Mouse (Mus musculus): Measurements from ENCODE around the gene Ncoa7.

The Ncoa7 gene

GRCm38 (mm10) chr10:30745238-30745974, 57.7 kb downstream of the Ncoa7 start:
- no peak for DNase-seq (ENCODE audit: low read depth)

GRCm38 (mm10) chr10:30743275-30743674, 59.9 kb downstream of the Ncoa7 start:
- no peak for DNase-seq (ENCODE audit: low read depth)

- DNase-seq (ENCODE audit: low read depth): no peak
Measured at GRCm38 (mm10) chr10:30738403-30738802, 64.7 kb downstream of the Ncoa7 start.

DNA sequence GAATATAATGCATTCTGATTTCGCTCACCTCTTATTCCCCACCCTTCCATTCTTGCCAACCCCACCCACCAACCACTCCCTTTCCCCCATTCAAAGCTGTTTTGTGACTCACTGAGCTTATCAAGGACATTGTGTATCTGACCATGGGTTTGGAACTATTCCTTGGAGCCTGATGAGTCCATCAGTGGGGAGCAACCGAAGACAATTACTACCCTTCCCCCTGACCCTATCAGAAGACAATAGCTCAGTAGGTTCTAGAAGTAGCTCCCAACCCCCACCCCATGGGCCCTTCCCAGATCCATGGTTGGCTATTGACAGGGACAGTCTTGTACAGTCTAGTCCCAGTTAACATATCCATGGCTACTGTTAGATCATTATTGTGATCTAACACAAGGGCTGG, 65.8 kb downstream of the Ncoa7 start:
- DNase-seq (ENCODE audit: low read depth): no peak

- DNase-seq (ENCODE audit: low read depth): no peak
Measured at GRCm38 (mm10) chr10:30733148-30733785, 69.9 kb downstream of the Ncoa7 start.

- no peak for DNase-seq (ENCODE audit: low read depth)
Measured at GRCm38 (mm10) chr10:30731321-30731914, 71.7 kb downstream of the Ncoa7 start.

DNA sequence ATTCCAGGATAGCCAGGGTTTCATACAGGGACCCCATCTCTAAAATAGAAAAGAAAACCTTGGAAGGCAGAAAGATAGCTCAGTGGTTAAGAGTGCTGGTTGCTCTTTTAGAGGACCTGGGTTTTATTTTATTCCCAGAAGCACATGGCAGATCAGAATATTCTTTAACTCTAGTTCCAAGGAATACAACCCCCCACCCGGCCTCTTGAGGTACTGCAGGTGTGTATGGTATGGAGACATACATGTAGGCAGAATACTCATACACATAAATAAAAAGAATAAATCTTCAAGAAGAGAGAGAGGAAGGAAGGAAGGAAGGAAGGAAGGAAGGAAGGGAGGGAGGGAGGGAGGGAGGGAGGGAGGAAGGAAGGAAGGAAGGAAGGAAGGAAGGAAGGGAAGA, 72.3 kb downstream of the Ncoa7 start:
- no peak for DNase-seq (ENCODE audit: low read depth)

- no peak for DNase-seq (ENCODE audit: low read depth)
Measured at GRCm38 (mm10) chr10:30729157-30730096, 73.7 kb downstream of the Ncoa7 start.

DNA sequence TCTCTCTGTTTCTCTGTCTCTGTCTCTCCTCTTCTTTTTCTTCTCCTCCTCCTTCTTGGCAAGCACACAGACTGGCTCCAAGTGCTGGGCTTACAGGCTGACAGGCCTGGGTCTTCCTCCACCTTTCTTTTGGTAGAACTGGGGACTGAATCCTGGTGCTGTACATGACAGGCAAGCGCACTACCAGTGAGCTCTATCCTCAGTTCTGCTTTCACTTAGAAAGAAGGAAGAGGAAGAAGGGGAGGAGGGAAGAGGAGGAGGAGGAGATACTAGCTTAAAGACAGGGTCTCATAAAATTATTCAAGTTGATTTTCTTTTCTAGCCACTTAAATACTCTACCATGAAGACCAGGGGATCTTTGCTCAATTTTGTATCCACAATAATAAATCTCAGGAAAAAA, 80.1 kb downstream of the Ncoa7 start:
- DNase-seq (ENCODE audit: low read depth): no peak

DNA sequence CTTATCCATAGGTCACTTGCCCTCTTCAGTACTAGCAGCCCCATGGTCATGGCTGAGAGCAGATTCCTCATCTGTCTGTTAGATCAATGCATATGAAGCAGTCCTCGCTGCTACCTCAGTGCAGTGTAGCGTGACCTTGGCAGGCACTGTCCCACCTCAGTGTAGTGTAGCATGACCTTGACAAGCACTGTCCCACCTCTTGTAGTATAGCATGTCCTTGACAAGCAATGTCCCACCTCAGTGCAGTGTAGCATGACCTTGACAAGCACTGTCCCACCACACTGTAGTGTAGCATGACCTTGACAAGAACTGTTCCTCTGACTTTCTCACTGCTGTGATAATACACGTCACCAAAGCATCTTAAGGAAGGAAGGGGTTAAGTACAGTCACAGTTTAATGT, 82.6 kb downstream of the Ncoa7 start:
- DNase-seq (ENCODE audit: low read depth): no peak

DNA sequence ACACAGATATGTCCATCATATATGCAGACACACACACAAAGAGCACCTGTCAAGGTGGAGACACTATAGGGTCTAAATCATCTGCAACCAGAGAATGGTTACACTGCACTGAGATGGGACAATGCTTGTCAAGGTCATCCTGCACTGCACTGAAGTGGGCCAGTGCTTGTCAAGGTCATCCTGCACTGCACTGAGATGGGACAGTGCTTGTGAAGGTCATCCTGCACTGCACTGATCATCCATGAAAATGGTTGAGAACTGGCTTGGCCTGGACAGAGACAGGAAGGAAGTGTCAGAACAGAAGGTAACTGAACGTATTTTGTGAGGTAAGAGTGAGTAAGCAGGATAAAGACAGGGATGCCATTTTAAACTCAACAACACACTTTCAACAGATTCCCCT, 83.2 kb downstream of the Ncoa7 start:
- DNase-seq (ENCODE audit: low read depth): no peak

GRCm38 (mm10) chr10:30718703-30719340, 84.3 kb downstream of the Ncoa7 start:
- DNase-seq (ENCODE audit: low read depth): peak; percentile 25

- DNase-seq (ENCODE audit: low read depth): no peak
Measured at GRCm38 (mm10) chr10:30716171-30716570, 87.0 kb downstream of the Ncoa7 start.

DNA sequence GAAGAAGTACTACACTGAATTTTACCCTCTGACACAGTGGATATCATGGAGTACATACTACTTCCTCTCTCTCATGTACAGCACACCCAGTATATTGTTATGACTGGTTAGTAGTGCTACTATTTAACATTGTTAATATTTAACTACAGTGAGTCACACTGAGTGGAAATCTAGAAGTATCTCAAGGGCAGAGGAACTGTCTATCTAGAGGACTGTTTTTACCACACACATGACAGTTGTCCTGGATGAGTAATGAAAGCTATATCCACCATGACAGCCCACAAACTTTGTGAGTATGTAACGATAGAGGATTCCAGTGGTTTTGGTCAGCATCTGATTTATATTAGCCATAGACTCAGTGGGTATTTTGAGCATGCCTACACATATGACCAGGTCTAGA, 90.6 kb downstream of the Ncoa7 start:
- DNase-seq (ENCODE audit: low read depth): no peak

DNA sequence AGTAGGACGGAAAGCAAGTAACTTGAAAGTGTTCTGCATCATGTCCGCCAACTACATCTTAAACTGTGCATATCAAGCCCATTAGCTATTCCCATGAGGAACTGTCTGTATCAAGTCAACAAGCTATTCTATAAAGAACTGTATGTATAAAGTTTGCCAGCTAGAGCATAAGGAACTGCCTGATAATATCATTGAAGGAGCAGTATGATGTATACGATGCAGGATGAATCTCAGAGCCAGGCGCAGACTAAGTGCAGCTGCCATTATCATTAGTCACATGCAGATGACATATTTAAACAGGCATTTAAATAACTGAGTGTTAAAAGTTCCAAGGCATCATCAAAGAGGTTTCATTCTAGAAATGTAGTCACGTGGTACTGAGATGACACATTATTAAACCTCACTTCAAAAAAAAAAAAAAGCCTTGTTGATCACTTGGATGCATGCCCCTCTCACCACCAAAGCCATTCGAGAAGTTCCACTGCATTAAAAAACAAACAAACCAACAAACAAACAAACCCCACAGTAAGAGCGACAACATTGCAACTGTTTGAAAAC, 93.2 kb downstream of the Ncoa7 start:
- no peak for DNase-seq (ENCODE audit: low read depth)

GRCm38 (mm10) chr10:30708039-30708438, 95.1 kb downstream of the Ncoa7 start:
- DNase-seq (ENCODE audit: low read depth): no peak

DNA sequence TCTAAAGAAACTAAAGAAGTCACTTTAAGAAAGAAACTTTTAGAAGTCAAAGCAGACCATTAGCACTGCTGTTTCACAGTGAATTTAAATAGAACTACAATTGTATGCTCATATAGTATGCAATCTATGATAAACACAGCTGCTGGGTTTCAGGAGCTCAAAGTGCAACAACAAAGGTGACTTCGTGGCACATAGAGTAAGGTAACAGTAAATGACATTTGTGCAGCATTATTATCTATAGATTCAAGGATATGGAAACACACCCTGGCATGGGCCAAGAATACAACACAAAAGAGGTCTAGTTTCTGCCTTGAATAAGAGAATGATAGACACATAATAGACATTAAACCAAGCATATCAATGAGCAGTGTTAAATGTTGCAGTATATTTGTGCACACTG, 100.5 kb downstream of the Ncoa7 start:
- no peak for DNase-seq (ENCODE audit: low read depth)

DNA sequence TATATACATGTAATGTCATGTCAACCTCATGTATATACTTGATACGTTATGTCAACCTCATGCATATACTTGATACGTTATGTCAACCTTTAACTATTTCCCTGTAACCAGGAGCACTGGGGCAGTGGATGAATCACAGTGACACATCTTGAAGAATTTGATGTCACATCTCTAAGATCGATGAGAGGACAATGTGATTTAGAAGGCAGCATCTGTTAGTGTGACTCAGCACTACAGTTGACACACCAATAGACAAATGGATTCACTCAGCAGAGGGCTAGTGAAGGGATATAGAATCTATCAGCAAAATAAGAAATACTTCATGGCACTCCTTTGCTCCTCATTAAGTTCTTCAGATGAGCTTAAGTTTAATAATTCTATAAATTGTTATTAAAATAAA, 116.3 kb downstream of the Ncoa7 start:
- no peak for DNase-seq (ENCODE audit: low read depth)

GRCm38 (mm10) chr10:30683449-30683848, 119.7 kb downstream of the Ncoa7 start:
- DNase-seq (ENCODE audit: low read depth): no peak

DNA sequence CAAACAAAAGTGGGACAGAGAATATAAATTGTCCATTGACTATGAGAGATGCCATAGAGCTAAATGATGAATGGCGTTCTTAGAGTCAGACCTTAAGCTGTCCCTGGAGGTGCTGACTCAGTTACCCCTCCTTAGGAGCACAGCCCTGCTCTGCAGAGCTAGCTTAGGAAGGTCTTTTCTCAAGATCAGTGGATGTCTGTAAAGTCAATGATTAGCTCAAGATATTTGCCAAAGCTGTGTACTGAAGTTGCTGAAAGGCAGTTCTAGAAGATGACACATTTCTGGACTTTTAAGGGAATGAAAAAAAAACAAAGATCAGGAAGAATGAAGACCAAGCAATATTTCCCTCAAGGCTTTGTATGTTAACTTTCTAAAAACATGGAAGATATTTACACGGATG, 123.4 kb downstream of the Ncoa7 start:
- no peak for DNase-seq (ENCODE audit: low read depth)

- DNase-seq (ENCODE audit: low read depth): peak; percentile 68
Measured at GRCm38 (mm10) chr10:30678051-30678450, 125.1 kb downstream of the Ncoa7 start.

DNA sequence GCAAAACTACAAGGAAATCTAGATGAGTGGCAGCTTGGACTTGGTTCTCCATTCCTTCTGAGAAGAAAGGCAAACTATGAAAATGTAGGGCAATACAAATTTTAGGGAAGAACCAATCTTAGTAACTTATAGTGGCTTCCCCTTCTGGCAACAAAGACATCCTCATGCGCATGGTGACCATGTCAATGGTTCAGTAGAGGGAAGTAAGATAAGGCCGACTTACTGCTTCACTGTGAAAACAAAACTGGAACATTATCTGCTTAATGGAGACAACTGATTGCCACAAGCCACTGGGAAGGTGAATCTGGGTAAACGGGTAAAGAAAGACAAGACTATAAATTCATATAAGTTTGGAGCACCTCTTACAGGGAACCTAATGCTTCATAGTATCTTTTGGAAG, 128.3 kb downstream of the Ncoa7 start:
- no peak for DNase-seq (ENCODE audit: low read depth)
